Mouse (Mus musculus): ENCODE results near the gene Spata22. TPM values are rescaled to one million over a fixed set of nuclear protein-coding genes. Genes with fewer than 3 reads are reported as not detected.
"Not testable (repeated sequence)": the region's sequence is repeated elsewhere in the genome, so short reads cannot be mapped to it uniquely, and the experiment has no call there.

Gene Spata22
- total RNA-seq (2021), result not detected

- no peak for DNase-seq
- intact Hi-C loops (cut with DNase I), result no loop called here
Observed at GRCm38 (mm10) chr11:73329442-73329841, at the start of gene Spata22, which contains the start of the genes Aspa and Gm49340. Spata22 (plus strand) TSS chr11:73329741. Aspa (minus strand) TSS chr11:73329596. Gm49340 (plus strand) TSS chr11:73329741.

- DNase-seq, result no peak
- intact Hi-C loops (cut with DNase I), result loop anchor here (1.0 to 10.0 kb wide), 3 partner anchors 142 to 1094 kb away; partner anchors contain the start of gene Haspin
Observed at GRCm38 (mm10) chr11:73280710-73281109, 48.8 kb upstream of the Spata22 start.

- peak; percentile 41 to 63 for DNase-seq
- intact Hi-C loops (cut with DNase I), result loop anchor here (1.0 to 10.0 kb wide), 3 partner anchors 143 to 1093 kb away; partner anchors contain the start of gene Haspin
Observed at GRCm38 (mm10) chr11:73281528-73282027, 48.0 kb upstream of the Spata22 start.

- intact Hi-C loops (cut with DNase I), result loop anchor here (5.0 to 10.0 kb wide), 2 partner anchors 211 to 1091 kb away; no protein-coding TSS in a partner anchor
- peak; percentile 67 to 73 for DNase-seq
Observed at GRCm38 (mm10) chr11:73283369-73283768, 46.2 kb upstream of the Spata22 start.

GRCm38 (mm10) chr11:73283926-73284325, 45.6 kb upstream of the Spata22 start:
- intact Hi-C loops (cut with DNase I), result loop anchor here (5.0 to 10.0 kb wide), 2 partner anchors 212 to 1091 kb away; no protein-coding TSS in a partner anchor
- no peak for DNase-seq

GRCm38 (mm10) chr11:73284351-73284750, 45.2 kb upstream of the Spata22 start:
- intact Hi-C loops (cut with DNase I), result loop anchor here (5.0 to 10.0 kb wide), 2 partner anchors 212 to 1090 kb away; no protein-coding TSS in a partner anchor

GRCm38 (mm10) chr11:73289621-73290020, 39.9 kb upstream of the Spata22 start:
- DNase-seq, result no peak
- intact Hi-C loops (cut with DNase I), result loop anchor here (10.0 kb wide), 1 partner anchor 1085 kb away; no protein-coding TSS in a partner anchor

More at GRCm38 (mm10) chr11:73284351-73284750, 45.2 kb upstream of the Spata22 start:
- DNase-seq, result no peak

- intact Hi-C loops (cut with DNase I), result no loop called here
- DNase-seq, result no peak
Observed at GRCm38 (mm10) chr11:73303123-73303522, 26.4 kb upstream of the Spata22 start.

- DNase-seq, result no peak
- intact Hi-C loops (cut with DNase I), result no loop called here
Observed at GRCm38 (mm10) chr11:73315961-73316360, 13.6 kb upstream of the Spata22 start.

- intact Hi-C loops (cut with DNase I); DNase-seq: not testable (repeated sequence)
Observed at GRCm38 (mm10) chr11:73318581-73318980, 11.0 kb upstream of the Spata22 start.

GRCm38 (mm10) chr11:73321064-73321463, 8.5 kb upstream of the Spata22 start:
- DNase-seq; intact Hi-C loops (cut with DNase I): not testable (repeated sequence)

- no peak for DNase-seq
- intact Hi-C loops (cut with DNase I), result no loop called here
Observed at GRCm38 (mm10) chr11:73323906-73324830, 5.4 kb upstream of the Spata22 start.

- intact Hi-C loops (cut with DNase I), result no loop called here
- peak in 1 of 2 experiments; percentile 6 for DNase-seq
Observed at GRCm38 (mm10) chr11:73326485-73326886, 3.1 kb upstream of the Spata22 start.

GRCm38 (mm10) chr11:73327361-73327760, 2.2 kb upstream of the Spata22 start:
- no peak for DNase-seq
- intact Hi-C loops (cut with DNase I), result no loop called here

GRCm38 (mm10) chr11:73333357-73333756, 3.8 kb downstream of the Spata22 start:
- no peak for DNase-seq
- intact Hi-C loops (cut with DNase I), result no loop called here

- intact Hi-C loops (cut with DNase I), result no loop called here
Observed at GRCm38 (mm10) chr11:73336919-73337318, 7.4 kb downstream of the Spata22 start.

GRCm38 (mm10) chr11:73350483-73350882, 20.9 kb downstream of the Spata22 start, which contains the start of gene Olfr20:
Olfr20 (plus strand) TSS chr11:73350783.
- no peak for DNase-seq
- intact Hi-C loops (cut with DNase I), result no loop called here

More at GRCm38 (mm10) chr11:73336919-73337318, 7.4 kb downstream of the Spata22 start:
- no peak for DNase-seq

- intact Hi-C loops (cut with DNase I), result no loop called here
- DNase-seq, result no peak
Observed at GRCm38 (mm10) chr11:73370946-73371345, 41.4 kb downstream of the Spata22 start, which contains the start of gene Olfr376. Olfr376 (plus strand) TSS chr11:73371246.

GRCm38 (mm10) chr11:73395374-73395773, 65.8 kb downstream of the Spata22 start:
- DNase-seq, result peak in 1 of 2 experiments; percentile 0
- intact Hi-C loops (cut with DNase I), result no loop called here
